Mouse (Mus musculus) frontal cortex, postnatal 36 days (tissue): ENCODE data around the gene Atxn1.
A peak's percentile ranks its signal among the peaks of the same experiment; 100 is the strongest.

ENCODE experiments used
- DNase-seq, 2 experiments: peaks; one replicate each; pipeline ENCODE4 v3.0.0; 2022; ENCODE audit warnings: low spot score in 2 of 2

Gene Atxn1

GRCm38 (mm10) chr13:45828035-45828434, 136.8 kb downstream of the Atxn1 start:
- no peak for DNase-seq

- DNase-seq, result peak in 1 of 2 experiments; percentile 55
These were observed 137.2 kb downstream of the Atxn1 start for GRCm38 (mm10) chr13:45827619-45828018.

- no peak for DNase-seq
These were observed 137.7 kb downstream of the Atxn1 start for GRCm38 (mm10) chr13:45827046-45827596.

GRCm38 (mm10) chr13:45822491-45822829, 142.3 kb downstream of the Atxn1 start:
- peak in 1 of 2 experiments; percentile 42 for DNase-seq

- no peak for DNase-seq
These were observed 142.9 kb downstream of the Atxn1 start for GRCm38 (mm10) chr13:45821764-45822490.

GRCm38 (mm10) chr13:45820473-45821230, 144.2 kb downstream of the Atxn1 start:
- no peak for DNase-seq

- DNase-seq, result no peak
These were observed 148.1 kb downstream of the Atxn1 start for GRCm38 (mm10) chr13:45816670-45817069.

- DNase-seq, result no peak
These were observed 154.9 kb downstream of the Atxn1 start for GRCm38 (mm10) chr13:45809777-45810410.

GRCm38 (mm10) chr13:45807593-45808043, 157.2 kb downstream of the Atxn1 start:
- peak; percentile 70 to 79 for DNase-seq

GRCm38 (mm10) chr13:45806600-45807525, 157.9 kb downstream of the Atxn1 start:
- DNase-seq, result no peak

GRCm38 (mm10) chr13:45805915-45806599, 158.8 kb downstream of the Atxn1 start:
- DNase-seq, result no peak

GRCm38 (mm10) chr13:45802620-45803410, 162.0 kb downstream of the Atxn1 start:
- no peak for DNase-seq

GRCm38 (mm10) chr13:45798248-45798647, 166.6 kb downstream of the Atxn1 start:
- DNase-seq, result no peak

- DNase-seq, result peak in 1 of 2 experiments; percentile 33
These were observed 167.1 kb downstream of the Atxn1 start for GRCm38 (mm10) chr13:45797696-45798095.

- DNase-seq, result no peak
These were observed 168.5 kb downstream of the Atxn1 start for GRCm38 (mm10) chr13:45796286-45796685.

GRCm38 (mm10) chr13:45793796-45794195, 171.0 kb downstream of the Atxn1 start:
- DNase-seq, result no peak

GRCm38 (mm10) chr13:45786409-45786808, 178.4 kb downstream of the Atxn1 start:
- DNase-seq, result no peak

- peak in 1 of 2 experiments; percentile 66 for DNase-seq
These were observed 181.1 kb downstream of the Atxn1 start for GRCm38 (mm10) chr13:45783681-45784080.

GRCm38 (mm10) chr13:45778750-45779149, 186.1 kb downstream of the Atxn1 start:
- DNase-seq, result no peak

- no peak for DNase-seq
These were observed 186.6 kb downstream of the Atxn1 start for GRCm38 (mm10) chr13:45778171-45778570.
